11 mouse cellular contexts compared by ENCODE assay signal in the genomic region with DNA sequence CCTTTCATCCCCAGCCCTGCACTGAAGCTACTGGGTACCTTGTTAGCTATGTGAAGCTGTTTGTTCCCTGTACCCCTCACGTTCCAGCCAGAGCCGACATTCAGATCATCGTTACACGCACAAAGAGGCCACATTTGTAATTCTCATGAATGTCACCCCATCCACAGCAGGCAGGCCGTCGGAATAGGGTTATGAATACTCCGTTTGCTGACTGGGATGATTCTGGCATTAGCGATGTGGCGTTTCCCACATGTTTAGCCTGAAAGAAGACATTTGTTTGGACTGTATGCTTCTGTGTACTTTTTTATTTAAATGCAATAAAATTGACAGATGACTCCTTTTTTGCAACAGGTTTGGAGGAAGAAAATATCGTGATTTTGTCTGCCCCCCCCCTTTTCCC.
A peak's percentile ranks its signal among the peaks of the same experiment; 100 is the strongest.
DNase-seq lines count a peak whose midpoint lies in the region; ATAC-seq lines count a peak whose summit lies in the region.
"Had no signal": no experiment of that assay in that cellular context is flagged by ENCODE, and none has a peak within 500 bp of the region (broad histone marks: within the 10 kb centered on the region; RNA-seq: fewer than 3 reads in every experiment).

No protein-coding gene starts in this region.

- H3K4me2 ChIP-seq in kidney, embryonic 16.5 days (replicated peaks; ENCODE audit: low read depth, low read length), result peak overlapping the region; percentile 46
- peak overlapping the region; percentile 33 for H3K4me2 ChIP-seq in neural tube, embryonic 13.5 days
- H3K4me2 ChIP-seq: embryonic facial prominence, embryonic 15.5 days; heart, embryonic 12.5 days had no signal

- no peaks in the 10 kb centered on the region for H3K27me3 ChIP-seq in kidney, embryonic 16.5 days (ENCODE audit: insufficient read depth, low read length)
- no peaks in the 10 kb centered on the region for H3K27me3 ChIP-seq in forebrain, embryonic 10.5 days (ENCODE audit: poor library complexity, severe bottlenecking)
- H3K27me3 ChIP-seq in neural tube, embryonic 13.5 days, result no peaks in the 10 kb centered on the region
- H3K27me3 ChIP-seq: embryonic facial prominence, embryonic 15.5 days; heart, embryonic 12.5 days had no signal

- H3K9me3 ChIP-seq in kidney, embryonic 16.5 days (ENCODE audit: low read length), result no peaks in the 10 kb centered on the region
- H3K9me3 ChIP-seq in forebrain, embryonic 10.5 days, result no peaks in the 10 kb centered on the region
- H3K9me3 ChIP-seq in neural tube, embryonic 13.5 days, result no peaks in the 10 kb centered on the region
- H3K9me3 ChIP-seq: embryonic facial prominence, embryonic 15.5 days; heart, embryonic 12.5 days had no signal

- no peak overlapping the region for H3K27ac ChIP-seq in kidney, embryonic 16.5 days (ENCODE audit: low read length)
- peak overlapping the region; percentile 21; the same call in 1 of the 2 replicates for H3K27ac ChIP-seq in forebrain, embryonic 10.5 days
- H3K27ac ChIP-seq in neural tube, embryonic 13.5 days (replicated peaks), result 0 out of 2 replicates have a peak overlapping the region, but pooled peaks have one; percentile 9
- H3K27ac ChIP-seq: embryonic facial prominence, embryonic 15.5 days had no signal

- H3K4me1 ChIP-seq in kidney, embryonic 16.5 days (ENCODE audit: insufficient read depth, low read length), result peaks cover 16% of the 10 kb centered on the region
- H3K4me1 ChIP-seq in forebrain, embryonic 10.5 days, result peaks cover 31% of the 10 kb centered on the region
- H3K4me1 ChIP-seq in neural tube, embryonic 13.5 days (replicated peaks), result peaks cover 25% of the 10 kb centered on the region
- H3K4me1 ChIP-seq: embryonic facial prominence, embryonic 15.5 days; heart, embryonic 12.5 days had no signal

- DNase-seq in kidney, adult 18-20 months, result no peak
- no peak for DNase-seq in forebrain, embryonic 10.5 days (ENCODE audit: extremely low spot score, low spot score)
- DNase-seq in forelimb bud, embryonic 11.5 days (ENCODE audit: low read depth, low spot score), result peak; percentile 42
- no peak for DNase-seq in natural killer cell, adult 2 months (ENCODE audit: low spot score in 2 of 2)
- DNase-seq: right cerebral cortex, postnatal 14 days had no signal

- H3K9ac ChIP-seq in kidney, embryonic 16.5 days (replicated peaks; ENCODE audit: low read length), result no peak overlapping the region
- no peak overlapping the region for H3K9ac ChIP-seq in neural tube, embryonic 13.5 days
- H3K9ac ChIP-seq: embryonic facial prominence, embryonic 15.5 days; heart, embryonic 12.5 days had no signal

- H3K36me3 ChIP-seq in kidney, embryonic 16.5 days (ENCODE audit: insufficient read depth, low read length), result no peaks in the 10 kb centered on the region
- no peaks in the 10 kb centered on the region for H3K36me3 ChIP-seq in forebrain, embryonic 10.5 days (replicated peaks)
- no peaks in the 10 kb centered on the region for H3K36me3 ChIP-seq in neural tube, embryonic 13.5 days
- H3K36me3 ChIP-seq: embryonic facial prominence, embryonic 15.5 days; heart, embryonic 12.5 days had no signal

- H3K4me3 ChIP-seq in kidney, embryonic 16.5 days (ENCODE audit: low read length), result no peak overlapping the region; the same call in 1 of the 2 replicates
- no peak overlapping the region for H3K4me3 ChIP-seq in forebrain, embryonic 10.5 days
- no peak overlapping the region for H3K4me3 ChIP-seq in neural tube, embryonic 13.5 days
- H3K4me3 ChIP-seq: embryonic facial prominence, embryonic 15.5 days; heart, embryonic 12.5 days had no signal

- ATAC-seq in kidney, embryonic 16.5 days (ENCODE audit: low FRiP score, low TSS enrichment), result no peak
- no peak for ATAC-seq in neural tube, embryonic 13.5 days (ENCODE audit: low read depth)
- no peak for ATAC-seq in frontal cortex, adult (ENCODE audit: low TSS enrichment)
- ATAC-seq in monocyte, adult 5-6 weeks (replicated peaks; ENCODE audit: insufficient number of reproducible peaks, low FRiP score, low TSS enrichment, poor library complexity, severe bottlenecking), result no peak

- 21% methylated on average over 10 of the region's 10 CpGs for WGBS in kidney, embryonic 16.5 days
- 64% methylated on average over 10 of the region's 10 CpGs for WGBS in forebrain, embryonic 10.5 days
- WGBS in neural tube, embryonic 13.5 days, result 12% methylated on average over 10 of the region's 10 CpGs
